Mouse (Mus musculus): ENCODE measurements around the gene Slc10a7.

GRCm38 (mm10) chr8:78561620-78562019 lies 52.5 kb downstream of the Slc10a7 start:
- TF ChIP-seq POLR2A (IDR thresholded peaks at IDR 0.05; ENCODE audit: insufficient read length, low read depth) = no peak
- TF ChIP-seq E2F4 (IDR thresholded peaks at IDR 0.05; ENCODE audit: insufficient read depth) = no peak
- TF ChIP-seq MYOD1 (IDR thresholded peaks at IDR 0.05; ENCODE audit: control insufficient read depth in 1 of 3, insufficient read length in 2 of 3, low read depth in 2 of 3) = no peak
- no peak for TF ChIP-seq TCF12 (IDR thresholded peaks at IDR 0.05; ENCODE audit: insufficient read depth, poor library complexity, severe bottlenecking)
- no peak for TF ChIP-seq POLR2AphosphoS2 (IDR thresholded peaks at IDR 0.05; ENCODE audit: insufficient read length, low read depth)
- no peak for TF ChIP-seq MAX (IDR thresholded peaks at IDR 0.05; ENCODE audit: low read depth)

Data from myocyte (in vitro differentiated cells).